Mouse (Mus musculus) gastrocnemius, postnatal 14 days (tissue): ENCODE measurements around the gene Crabp2. TPM values are rescaled to one million over a fixed set of nuclear protein-coding genes. Genes with fewer than 3 reads are reported as not detected.

Experiments used
- DNase-seq: peaks from one replicate; pipeline ENCODE4 v3.0.0; 2021; ENCODE audit warnings: mixed read lengths
- intact Hi-C: fragments of 180-260 bp; cut with DNase I; formaldehyde crosslinking; loops from one replicate; pipeline ENCODE4 v1.15.1; 2025; ENCODE audit warnings: low total_unique reads
- total RNA-seq, 2 experiments: library from RNA; stranded (reverse); gene quantifications; 2 replicates each; pipeline ENCODE4 v1.2.3; 2021

Crabp2 gene
- total RNA-seq, 2 experiments from 2014 or later, result 0.31 to 0.33 TPM

- DNase-seq, result no peak
- intact Hi-C loops, result no loop called here
Observed at GRCm38 (mm10) chr3:87999243-87999895, 50.9 kb downstream of the Crabp2 start.

GRCm38 (mm10) chr3:88000181-88000580 lies 51.7 kb downstream of the Crabp2 start, which contains the start of gene Bcan:
TSS of gene Bcan (minus strand) at chr3:88000230.
- intact Hi-C loops, result no loop called here
- no peak for DNase-seq

GRCm38 (mm10) chr3:88000816-88001595 lies 52.5 kb downstream of the Crabp2 start:
- DNase-seq, result no peak
- intact Hi-C loops, result no loop called here

- intact Hi-C loops, result no loop called here
- no peak for DNase-seq
Observed at GRCm38 (mm10) chr3:88002291-88002976, 54.0 kb downstream of the Crabp2 start.

Other genes with a start within 250 kb of the Crabp2 start
- gene Lrrc71, start 200.0 kb upstream of the Crabp2 start, total RNA-seq, result under 1 TPM; 0.04 to 0.53 TPM
- gene Ntrk1, start 153.5 kb upstream of the Crabp2 start, total RNA-seq, result not detected
- gene Insrr, start 151.7 kb upstream of the Crabp2 start, total RNA-seq, result under 1 TPM; 0.25 to 0.35 TPM
- 10 to 100 TPM; 14.4 to 17.9 TPM for gene Pear1, start 124.4 kb upstream of the Crabp2 start, total RNA-seq
- under 1 TPM in 1 of 2 experiments, not detected in 1; 0.06 TPM for gene Sh2d2a, start 101.9 kb upstream of the Crabp2 start, total RNA-seq
- 10 to 100 TPM; 40.1 to 40.5 TPM for gene Prcc, start 63.1 kb upstream of the Crabp2 start, total RNA-seq
- 100 to 1,000 TPM; 152 to 161 TPM for gene Hdgf, start 42.3 kb upstream of the Crabp2 start, total RNA-seq
- 10 to 100 TPM; 42.1 to 46.5 TPM for gene Mrpl24, start 29.2 kb upstream of the Crabp2 start, total RNA-seq
- 1 to 10 TPM; 9.0 to 9.6 TPM for gene Isg20l2, start 18.4 kb upstream of the Crabp2 start, total RNA-seq
- 1 to 10 TPM; 3.6 to 3.9 TPM for gene Rrnad1, start 17.9 kb upstream of the Crabp2 start, total RNA-seq
- 10 to 100 TPM; 37.2 to 51.2 TPM for gene Nes, start 22.4 kb downstream of the Crabp2 start, total RNA-seq
- under 1 TPM; 0.08 to 0.16 TPM for gene Bcan, start 51.6 kb downstream of the Crabp2 start, total RNA-seq
- under 1 TPM in 1 of 2 experiments, not detected in 1; 0.13 TPM for gene Hapln2, start 78.9 kb downstream of the Crabp2 start, total RNA-seq
- gene Gpatch4, start 94.4 kb downstream of the Crabp2 start, total RNA-seq, result 10 to 100 TPM; 11.3 to 15.0 TPM
- 10 to 100 TPM; 47.1 to 47.4 TPM for gene Naxe, start 109.8 kb downstream of the Crabp2 start, total RNA-seq
- gene Ttc24, start 129.6 kb downstream of the Crabp2 start, total RNA-seq, result not detected
- 1 to 10 TPM; 2.5 to 2.7 TPM for gene Iqgap3, start 133.3 kb downstream of the Crabp2 start, total RNA-seq
- 100 to 1,000 TPM; 136 to 137 TPM for gene Mef2d, start 193.7 kb downstream of the Crabp2 start, total RNA-seq